Mouse (Mus musculus) neural tube, embryonic 14.5 days (tissue): ENCODE results near the gene Dnah10. TPM values are rescaled to one million over a fixed set of nuclear protein-coding genes. Genes with fewer than 3 reads are reported as not detected.

ENCODE experiments used
- ATAC-seq: fragments of 200-750 bp; cut with Nextera tagmentation; 2 replicates; pipeline ENCODE4 v1.8.0; 2017; ENCODE audit warnings: low read depth, mild to moderate bottlenecking, moderate TSS enrichment, moderate library complexity
- H3K27ac ChIP-seq: fragments of 300-500 bp; sonication (generic); 2 replicates; pipeline ENCODE4 v1.5.1; 2014; ENCODE audit warnings: low read depth, mild to moderate bottlenecking, control low read depth, low read length, moderate library complexity, mixed read lengths
- H3K27me3 ChIP-seq: fragments of 300-500 bp; sonication (generic); 2 replicates; pipeline ENCODE4 v1.6.1; 2014; ENCODE audit warnings: low read length; ENCODE audit not compliant: control insufficient read depth, insufficient read depth
- H3K36me3 ChIP-seq: fragments of 300-500 bp; sonication (generic); 2 replicates; pipeline ENCODE4 v1.6.1; 2014; ENCODE audit warnings: low read length, mixed read lengths; ENCODE audit not compliant: control insufficient read depth, insufficient read depth
- H3K4me1 ChIP-seq: fragments of 300-500 bp; sonication (generic); 2 replicates; pipeline ENCODE4 v1.6.1; 2014; ENCODE audit warnings: low read length; ENCODE audit not compliant: control insufficient read depth, insufficient read depth
- H3K4me2 ChIP-seq: fragments of 300-500 bp; sonication (generic); 2 replicates; pipeline ENCODE4 v1.6.1; 2014; ENCODE audit warnings: mild to moderate bottlenecking, low read depth, low read length, control low read depth
- H3K4me3 ChIP-seq: fragments of 300-500 bp; sonication (generic); 2 replicates; pipeline ENCODE4 v1.5.1; 2014; ENCODE audit warnings: low read depth, low read length, control low read depth, mixed read lengths
- H3K9ac ChIP-seq: fragments of 300-500 bp; sonication (generic); replicated peaks from 2 replicates; pipeline ENCODE4 v1.6.1; 2014; ENCODE audit warnings: low read depth, mild to moderate bottlenecking, control low read depth, low read length, mixed read lengths
- H3K9me3 ChIP-seq: fragments of 300-500 bp; sonication (generic); 2 replicates; pipeline ENCODE4 v1.6.1; 2016; ENCODE audit warnings: low read length; ENCODE audit not compliant: control insufficient read depth
- WGBS: fragments of 180-500 bp; shearing (Covaris S2); extraction: QIAGEN DNeasy Blood & Tissue Kit; methylation state at CpG from one replicate; pipeline ENCODE4 v1.1.7; 2014; 5-methylcytosine and 5-hydroxymethylcytosine counted together
- polyA plus RNA-seq: library from polyadenylated mRNA; unstranded; fragments of >200 nt; fragmentation: Nextera tagmentation; extraction: Ambion mirVana; gene quantifications from 2 replicates; pipeline ENCODE4 v1.2.1, GENCODE M21; 2014

Gene Dnah10
- polyA plus RNA-seq, 1 experiment from 2014 or later, result 0.11 TPM

DNA sequence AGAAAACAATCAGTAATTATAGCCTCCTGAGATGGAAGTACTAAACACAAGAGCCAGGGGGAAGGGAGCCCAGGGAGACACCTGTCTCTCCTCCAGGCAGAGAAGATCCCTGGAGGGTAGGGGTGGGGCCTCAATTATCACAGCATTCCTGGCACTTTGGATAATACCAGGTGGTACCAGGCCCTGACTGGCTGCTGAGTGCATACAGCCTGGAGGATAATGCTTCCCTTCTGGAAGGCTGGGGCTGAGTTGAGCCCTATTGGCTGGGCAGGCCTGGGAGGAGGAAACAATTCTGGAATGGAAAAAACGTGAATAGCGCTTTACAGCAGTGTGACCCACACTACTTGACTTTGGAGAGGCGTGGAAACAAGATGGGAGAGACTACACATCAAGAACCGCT, 126.7 kb downstream of the Dnah10 start:
- Histone ChIP-seq H3K27ac (no peak overlapping the region), H3K9me3 (no peaks in the 10 kb centered on the region), H3K36me3 (no peaks in the 10 kb centered on the region), H3K4me2 (no peak overlapping the region), H3K4me3 (no peak overlapping the region), H3K9ac (no peak overlapping the region), H3K27me3 (no peaks in the 10 kb centered on the region), H3K4me1 (no peaks in the 10 kb centered on the region)
- WGBS, result 46% methylated on average over 4 of the region's 4 CpGs
- ATAC-seq, result no peak

DNA sequence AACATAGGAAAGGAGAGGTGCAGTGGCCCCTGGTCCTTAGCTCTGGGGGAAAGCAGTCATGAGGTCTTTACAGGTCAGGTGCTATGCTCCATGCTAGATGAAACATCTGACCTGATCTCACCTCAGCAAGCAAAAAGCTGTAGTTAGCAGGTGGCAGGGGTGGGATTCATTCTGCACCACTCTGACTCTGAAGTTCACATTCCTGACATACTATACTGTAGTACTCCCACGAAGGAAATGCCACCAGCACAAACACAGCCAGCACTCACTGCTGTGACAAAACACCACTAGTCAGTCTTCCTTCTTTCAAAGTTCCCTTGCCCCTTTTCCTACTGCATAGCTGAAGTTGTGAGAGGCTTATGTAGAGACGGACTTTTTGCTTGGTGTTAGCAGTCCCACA, 127.4 kb downstream of the Dnah10 start:
- Histone ChIP-seq H3K4me3 (no peak overlapping the region), H3K9ac (no peak overlapping the region), H3K27me3 (no peaks in the 10 kb centered on the region), H3K27ac (no peak overlapping the region), H3K9me3 (no peaks in the 10 kb centered on the region), H3K36me3 (no peaks in the 10 kb centered on the region), H3K4me1 (no peaks in the 10 kb centered on the region), H3K4me2 (no peak overlapping the region)
- WGBS, result 44% methylated on average over 2 of the region's 2 CpGs
- ATAC-seq, result no peak

DNA sequence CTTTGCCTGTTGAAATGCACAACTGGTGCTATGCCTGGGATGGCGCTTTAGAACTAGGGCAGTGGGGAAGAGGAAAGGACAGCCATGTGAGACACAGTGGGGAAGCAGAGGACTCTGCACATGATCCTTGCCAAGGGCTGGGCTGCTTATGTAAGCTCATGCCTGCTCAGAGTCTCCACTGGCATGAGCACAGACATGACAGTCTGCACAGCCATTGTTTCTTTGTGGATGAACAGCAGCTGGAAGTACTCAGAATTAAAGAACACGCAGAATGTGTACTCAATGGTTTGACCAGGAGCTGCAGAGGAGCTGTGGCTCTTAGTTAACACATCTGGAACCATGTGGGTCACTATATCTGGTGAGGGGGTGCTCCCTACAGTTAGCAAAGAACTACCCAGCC, 128.2 kb downstream of the Dnah10 start:
- H3K4me1 ChIP-seq, result no peaks in the 10 kb centered on the region
- 84% methylated on average over 2 of the region's 2 CpGs for WGBS
- H3K4me3 ChIP-seq, result no peak overlapping the region
- H3K9me3 ChIP-seq, result no peaks in the 10 kb centered on the region
- H3K9ac ChIP-seq, result no peak overlapping the region
- no peak overlapping the region for H3K27ac ChIP-seq
- H3K36me3 ChIP-seq, result no peaks in the 10 kb centered on the region
- H3K4me2 ChIP-seq, result no peak overlapping the region
- no peaks in the 10 kb centered on the region for H3K27me3 ChIP-seq
- no peak for ATAC-seq

DNA sequence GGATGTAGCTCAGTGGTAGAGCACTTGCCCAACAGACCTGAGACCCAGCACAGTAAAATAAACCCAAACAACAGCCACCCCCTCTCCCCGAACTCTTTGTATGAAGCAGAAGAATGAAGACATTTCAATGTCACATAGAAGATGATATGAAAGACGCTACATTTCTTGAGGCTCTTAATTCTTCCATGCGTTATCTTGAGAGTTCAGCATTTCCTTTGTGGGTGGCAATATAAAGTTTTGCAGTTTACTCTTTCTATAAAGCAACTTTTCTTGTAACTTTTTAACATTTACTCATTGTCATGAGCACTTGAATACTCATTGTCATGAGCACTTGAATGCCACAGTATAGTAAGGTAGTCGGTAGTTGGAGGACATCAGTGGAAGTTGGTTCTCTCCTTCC, 129.3 kb downstream of the Dnah10 start:
- Histone ChIP-seq H3K4me2 (no peak overlapping the region), H3K9me3 (no peaks in the 10 kb centered on the region), H3K9ac (no peak overlapping the region), H3K4me3 (no peak overlapping the region), H3K27ac (no peak overlapping the region), H3K36me3 (no peaks in the 10 kb centered on the region), H3K4me1 (no peaks in the 10 kb centered on the region), H3K27me3 (no peaks in the 10 kb centered on the region)
- WGBS, result 96% methylated on average over 4 of the region's 4 CpGs
- ATAC-seq, result no peak

DNA sequence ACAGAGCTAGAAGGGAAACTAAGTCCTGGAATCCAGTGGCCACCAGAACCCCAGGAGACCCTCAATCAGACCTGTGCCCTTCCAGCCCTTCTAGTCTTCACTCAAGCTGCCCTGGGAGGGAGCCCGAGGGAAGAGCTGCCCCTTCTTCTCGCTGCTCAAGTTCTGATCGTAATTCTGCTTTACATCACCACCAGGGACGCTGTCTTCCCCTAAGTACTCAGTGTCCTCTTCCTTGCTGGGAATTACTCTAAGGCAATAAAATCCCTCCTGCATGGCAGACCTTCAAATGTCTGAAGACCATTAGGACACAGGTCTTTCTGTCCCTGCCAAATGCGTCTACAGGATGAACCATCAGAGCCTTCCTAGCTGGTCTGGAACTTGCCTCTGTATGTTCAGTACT, 135.1 kb downstream of the Dnah10 start:
- H3K27ac ChIP-seq, result no peak overlapping the region
- H3K36me3 ChIP-seq, result no peaks in the 10 kb centered on the region
- WGBS, result 4% methylated on average over 5 of the region's 5 CpGs
- no peak overlapping the region for H3K9ac ChIP-seq
- no peak overlapping the region for H3K4me3 ChIP-seq
- H3K4me1 ChIP-seq, result peaks cover 11% of the 10 kb centered on the region; the same call in 1 of the 2 replicates
- H3K4me2 ChIP-seq, result peak overlapping the region; percentile 23; the same call in 1 of the 2 replicates
- no peaks in the 10 kb centered on the region for H3K9me3 ChIP-seq
- ATAC-seq, result no peak
- no peaks in the 10 kb centered on the region for H3K27me3 ChIP-seq

DNA sequence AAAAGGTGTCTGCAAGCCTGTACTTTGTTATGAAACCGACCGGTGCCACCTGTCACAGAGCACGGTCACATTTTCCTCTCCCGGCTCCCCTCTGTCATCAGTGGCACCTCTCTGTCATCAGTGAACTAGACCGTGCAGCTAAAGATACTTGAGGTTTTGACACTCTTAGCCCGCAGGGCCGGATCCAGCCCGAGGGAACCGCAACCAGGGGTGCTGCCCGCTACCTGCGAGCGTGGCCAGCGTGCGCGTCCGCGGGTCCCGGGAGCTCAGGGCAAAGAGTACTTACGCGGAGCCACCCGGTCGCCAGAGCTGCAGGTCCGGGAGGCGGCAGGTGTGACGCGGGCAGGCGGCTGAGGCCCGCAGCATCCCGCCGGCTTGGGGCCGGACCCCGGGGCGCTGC, 136.6 kb downstream of the Dnah10 start:
- under 1% methylated on average over 28 of the region's 33 CpGs for WGBS
- H3K27me3 ChIP-seq, result no peaks in the 10 kb centered on the region
- peak overlapping the region; percentile 95 for H3K27ac ChIP-seq
- H3K36me3 ChIP-seq, result no peaks in the 10 kb centered on the region; the same call in 1 of the 2 replicates
- ATAC-seq, result no peak; the same call in 1 of the 2 replicates
- peak overlapping the region; percentile 93 for H3K4me3 ChIP-seq
- H3K9ac ChIP-seq, result peak overlapping the region; percentile 90
- peak overlapping the region; percentile 90 for H3K4me2 ChIP-seq
- H3K4me1 ChIP-seq, result peaks cover 13% of the 10 kb centered on the region; the same call in 1 of the 2 replicates
- no peaks in the 10 kb centered on the region for H3K9me3 ChIP-seq

DNA sequence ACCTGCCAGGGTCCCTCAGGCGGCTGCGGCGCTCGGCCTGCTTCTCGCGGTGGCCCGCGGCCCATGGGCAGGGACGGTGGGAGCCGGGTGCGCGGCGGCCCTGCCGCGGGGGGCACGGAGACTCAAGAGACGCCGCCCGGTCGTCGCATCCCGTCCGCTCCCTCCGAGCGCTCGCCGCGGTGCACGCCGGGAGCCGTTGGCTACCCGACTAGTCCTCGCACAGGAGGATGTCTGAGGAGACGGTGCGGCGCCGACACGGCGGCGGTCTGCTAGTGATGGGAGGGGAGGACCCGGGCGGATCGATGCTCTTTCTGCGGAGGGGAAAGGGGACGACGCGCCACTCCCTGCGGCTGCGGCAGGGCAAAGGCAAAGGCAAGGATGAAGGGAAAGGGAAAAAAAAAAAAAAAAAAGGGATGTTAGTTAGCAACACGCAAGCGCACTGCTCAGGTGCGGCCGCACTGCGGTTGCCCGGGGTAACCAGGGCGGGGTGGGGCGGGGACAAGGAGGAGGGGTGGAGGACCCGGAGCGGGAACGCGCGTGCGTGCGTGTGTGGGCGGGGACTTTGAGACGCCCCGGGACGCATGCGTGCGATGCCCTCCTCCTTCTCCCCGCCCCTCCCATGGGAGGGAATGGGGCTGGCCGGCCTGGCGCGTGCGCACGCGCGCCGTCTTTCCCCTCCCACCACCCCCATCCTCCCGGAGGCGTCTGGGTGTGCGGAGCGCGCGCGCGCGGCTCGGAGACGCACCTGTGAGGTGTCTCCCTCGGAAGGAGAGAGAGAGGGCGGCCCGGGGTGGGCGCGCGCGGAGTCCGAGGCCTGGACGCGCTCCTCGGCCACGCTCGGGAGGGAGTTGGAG, 137.4 kb downstream of the Dnah10 start, which contains the start of the genes Ccdc92 and Zfp664:
Gene Ccdc92 (minus strand): TSS at position 412 of the 854 bp plus-strand sequence.
Gene Zfp664 (plus strand): TSS at position 679 of the 854 bp plus-strand sequence.
- H3K9me3 ChIP-seq, result no peaks in the 10 kb centered on the region
- peaks cover under 1% of the 10 kb centered on the region; the same call in 1 of the 2 replicates for H3K36me3 ChIP-seq
- no peaks in the 10 kb centered on the region for H3K27me3 ChIP-seq
- peak within 1 kb of the TSS; percentile 90 for H3K4me2 ChIP-seq
- H3K9ac ChIP-seq, result peak within 1 kb of the TSS; percentile 90
- peaks cover 13% of the 10 kb centered on the region; the same call in 1 of the 2 replicates for H3K4me1 ChIP-seq
- H3K4me3 ChIP-seq, result peak within 1 kb of the TSS; percentile 93
- under 1% methylated on average over 73 of the region's 103 CpGs for WGBS
- peak within 1 kb of the TSS; percentile 95 for H3K27ac ChIP-seq
- ATAC-seq, result peak; percentile 90

DNA sequence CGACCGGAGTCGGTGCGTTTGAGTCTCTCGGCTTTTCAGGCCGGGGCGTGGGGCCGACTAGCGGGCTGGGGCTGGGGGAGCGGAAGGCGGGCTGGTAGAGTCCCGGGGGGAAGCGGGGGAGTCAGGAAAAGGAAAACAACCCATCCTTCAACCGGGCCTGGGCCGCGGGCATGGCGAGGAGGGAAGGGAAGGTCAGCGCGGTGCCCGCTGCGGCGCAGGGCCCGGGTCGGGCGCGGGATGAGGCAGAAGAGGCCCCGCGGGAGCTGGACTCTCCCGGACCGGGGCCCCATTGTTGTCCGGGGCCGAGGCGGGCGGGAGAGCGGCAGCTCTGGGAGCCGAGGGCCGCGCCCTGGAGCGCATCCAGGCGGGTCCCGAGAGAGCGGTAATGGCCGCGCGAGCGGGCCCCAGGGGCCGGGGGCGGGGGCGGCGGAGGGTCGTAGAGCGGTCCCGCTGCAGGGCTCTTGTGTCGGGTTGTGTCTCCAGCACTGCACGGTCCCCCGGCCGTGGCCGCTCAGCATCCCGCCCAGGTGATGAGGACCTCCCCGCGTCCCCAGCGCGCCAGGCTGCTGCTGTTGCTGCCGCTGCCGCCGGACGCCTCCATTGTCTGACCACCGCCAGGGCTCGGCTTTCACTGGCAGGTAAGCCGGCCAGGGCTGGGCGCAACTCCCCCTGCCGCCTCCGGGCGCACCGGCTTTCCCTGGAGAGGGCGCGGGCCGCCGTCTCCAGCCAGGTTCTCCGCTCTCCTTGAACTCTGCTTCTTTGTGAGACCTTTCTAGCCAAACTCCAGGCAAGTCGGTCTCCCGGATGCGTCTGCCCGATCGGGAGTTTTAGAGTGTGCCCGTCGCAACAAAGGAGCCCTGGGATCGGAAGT, 138.2 kb downstream of the Dnah10 start:
- peaks cover 13% of the 10 kb centered on the region; the same call in 1 of the 2 replicates for H3K4me1 ChIP-seq
- ATAC-seq, result peak; percentile 62

More for the DNA sequence above, 138.2 kb downstream of the Dnah10 start:
- Histone ChIP-seq H3K27me3 (no peaks in the 10 kb centered on the region), H3K36me3 (peaks cover 7% of the 10 kb centered on the region; the same call in 1 of the 2 replicates), H3K4me3 (peak overlapping the region; percentile 93), H3K9ac (peak overlapping the region; percentile 89), H3K27ac (peak overlapping the region; percentile 95), H3K4me2 (peak overlapping the region; percentile 90), H3K9me3 (no peaks in the 10 kb centered on the region)
- WGBS, result under 1% methylated on average over 74 of the region's 88 CpGs
